Mouse (Mus musculus) CD4-positive, CD25-positive, alpha-beta regulatory T cell, adult 2 months (primary cell): ENCODE results near the gene Ttn.
A peak's percentile ranks its signal among the peaks of the same experiment; 100 is the strongest.

Experiments used
- DNase-seq: peaks from one replicate; pipeline ENCODE4 v3.0.0-alpha.2; 2012; ENCODE audit warnings: low read depth, low spot score

Gene Ttn

GRCm38 (mm10) chr2:76843162-76843561 is 139.2 kb downstream of the Ttn start:
- peak; percentile 12 for DNase-seq

DNA sequence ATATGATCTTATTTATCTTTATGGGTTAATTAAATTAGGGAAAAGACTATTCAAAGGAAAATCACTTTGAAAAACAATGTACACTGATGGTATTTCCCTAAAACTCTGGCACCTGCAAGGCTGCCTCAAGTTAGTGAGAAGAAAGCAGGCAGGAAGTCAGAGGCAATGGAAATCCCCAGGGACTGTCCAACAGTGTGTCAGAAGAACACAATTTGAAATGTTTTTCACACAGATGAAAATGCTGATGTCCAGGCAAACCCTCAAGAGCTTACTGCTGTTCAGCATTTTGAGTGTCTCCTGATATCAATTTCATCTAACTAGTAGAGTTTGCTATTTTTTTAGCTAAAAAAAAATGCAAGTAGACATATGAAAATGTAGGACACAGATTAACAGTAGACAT is 161.9 kb downstream of the Ttn start:
- peak; percentile 65 for DNase-seq

- DNase-seq, result no peak
Measured at GRCm38 (mm10) chr2:76817796-76818195, 164.6 kb downstream of the Ttn start.

DNA sequence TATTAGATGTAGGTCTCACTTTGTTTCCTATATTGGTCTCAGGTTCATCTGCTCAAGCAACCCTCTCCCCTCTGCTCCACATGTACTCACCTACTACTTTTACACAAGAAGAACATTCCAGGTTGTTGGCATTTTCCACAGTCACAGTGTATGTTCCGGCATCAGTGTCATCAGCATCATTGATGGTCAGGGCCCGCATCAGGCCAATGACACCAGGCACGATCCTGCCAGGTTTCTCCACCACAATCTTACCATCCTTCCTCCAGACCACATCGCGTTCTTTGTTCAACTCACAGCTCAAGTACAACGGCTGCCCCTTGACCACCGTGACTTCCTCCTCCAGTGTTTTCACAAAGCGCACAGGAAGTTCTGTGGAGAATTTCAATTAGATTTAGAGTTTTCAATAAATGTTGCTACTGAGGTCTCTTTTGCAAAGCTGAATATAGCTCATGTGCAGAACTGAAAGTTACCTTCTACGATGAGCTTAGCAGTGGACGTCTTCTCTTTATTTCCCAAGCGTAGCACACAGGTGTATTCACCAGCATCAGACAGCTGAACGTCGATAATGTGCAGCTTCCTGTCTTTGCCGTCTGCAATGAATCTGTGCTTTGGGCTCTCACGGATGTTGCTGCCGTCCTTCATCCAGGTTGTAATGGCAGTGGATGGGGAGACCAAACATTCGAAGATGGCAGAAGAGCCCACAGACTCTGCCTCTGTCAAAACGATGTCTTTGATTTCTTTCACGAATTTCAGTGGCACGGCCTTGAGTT is 168.1 kb downstream of the Ttn start:
- DNase-seq, result peak; percentile 26

DNA sequence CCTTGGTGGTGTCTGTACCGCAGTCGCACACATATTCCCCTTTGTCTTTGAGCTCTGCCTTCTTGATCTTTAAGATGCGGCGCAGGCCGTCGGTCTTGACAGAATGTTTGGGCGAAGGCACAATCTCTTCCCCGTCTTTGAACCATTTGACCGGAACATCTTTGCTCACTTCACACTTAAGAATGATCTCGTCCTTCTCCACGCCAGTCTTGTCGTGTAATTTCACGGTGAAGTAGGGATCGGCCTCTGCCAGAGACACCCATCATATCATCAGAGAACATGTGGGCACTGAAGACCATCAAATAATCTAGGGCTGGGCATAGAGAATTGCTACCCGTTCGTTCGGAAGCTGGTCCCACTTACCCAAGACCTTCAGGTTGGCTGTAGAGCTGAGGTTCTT is 171.2 kb downstream of the Ttn start:
- no peak for DNase-seq

DNA sequence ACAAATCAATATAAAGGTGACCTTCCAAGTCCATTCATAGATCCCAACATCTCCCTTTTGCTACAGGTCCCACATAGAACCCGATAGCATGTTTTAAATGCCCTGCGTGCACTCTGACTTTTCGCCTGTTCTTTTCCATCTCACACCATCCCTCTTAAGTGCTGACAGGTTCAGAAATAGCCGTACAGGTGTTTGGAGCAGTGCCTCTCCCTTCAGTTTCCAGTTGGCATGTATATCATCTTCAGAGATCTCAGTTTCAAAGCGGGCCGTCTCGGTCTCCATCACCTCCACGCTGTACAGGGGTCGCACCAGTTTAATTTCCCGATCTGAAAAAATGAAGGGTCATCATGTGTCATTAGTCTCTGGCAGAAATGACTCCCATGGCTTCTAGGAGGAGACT is 174.0 kb downstream of the Ttn start:
- DNase-seq, result no peak

DNA sequence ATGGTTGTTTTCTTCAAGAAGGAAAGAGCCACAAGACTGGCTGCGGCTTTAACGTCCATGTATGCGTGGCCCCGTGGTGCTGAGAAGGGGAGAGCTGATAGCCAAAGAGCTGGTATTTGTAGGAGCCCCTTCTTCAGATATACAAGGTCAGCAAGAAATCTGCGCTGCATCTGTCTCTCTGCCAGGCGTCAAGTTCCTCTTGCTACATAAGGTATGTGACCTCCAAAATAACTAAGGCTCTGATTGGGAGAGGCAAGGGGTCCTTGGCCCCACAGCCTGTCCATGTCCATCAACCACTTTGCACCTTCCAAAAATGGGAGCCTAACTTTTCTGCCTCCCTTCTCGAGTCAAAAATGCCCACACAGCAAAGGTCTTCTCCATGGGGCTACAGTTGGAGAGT is 175.1 kb downstream of the Ttn start:
- DNase-seq, result no peak

DNA sequence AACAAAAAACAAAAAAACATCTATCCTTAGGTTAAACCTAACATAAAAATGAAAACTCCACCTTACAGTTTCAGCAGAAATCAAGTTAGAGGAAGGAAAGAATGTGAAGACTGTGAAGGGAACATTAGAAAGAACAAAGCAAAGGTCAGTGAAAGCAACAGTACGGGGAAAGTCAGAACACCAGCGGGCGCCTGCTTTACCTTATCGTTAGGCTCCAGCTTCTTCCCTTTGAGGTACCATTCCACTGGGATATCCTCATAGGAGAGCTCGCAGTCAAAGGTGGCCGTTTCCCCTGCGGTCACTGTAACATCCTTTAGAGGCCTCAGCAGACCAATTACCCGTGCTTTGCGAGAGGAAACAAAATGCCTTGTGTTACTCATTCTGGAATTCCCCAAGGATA is 175.5 kb downstream of the Ttn start:
- DNase-seq, result no peak

- no peak for DNase-seq
Measured at GRCm38 (mm10) chr2:76806376-76806775, 176.0 kb downstream of the Ttn start.

DNA sequence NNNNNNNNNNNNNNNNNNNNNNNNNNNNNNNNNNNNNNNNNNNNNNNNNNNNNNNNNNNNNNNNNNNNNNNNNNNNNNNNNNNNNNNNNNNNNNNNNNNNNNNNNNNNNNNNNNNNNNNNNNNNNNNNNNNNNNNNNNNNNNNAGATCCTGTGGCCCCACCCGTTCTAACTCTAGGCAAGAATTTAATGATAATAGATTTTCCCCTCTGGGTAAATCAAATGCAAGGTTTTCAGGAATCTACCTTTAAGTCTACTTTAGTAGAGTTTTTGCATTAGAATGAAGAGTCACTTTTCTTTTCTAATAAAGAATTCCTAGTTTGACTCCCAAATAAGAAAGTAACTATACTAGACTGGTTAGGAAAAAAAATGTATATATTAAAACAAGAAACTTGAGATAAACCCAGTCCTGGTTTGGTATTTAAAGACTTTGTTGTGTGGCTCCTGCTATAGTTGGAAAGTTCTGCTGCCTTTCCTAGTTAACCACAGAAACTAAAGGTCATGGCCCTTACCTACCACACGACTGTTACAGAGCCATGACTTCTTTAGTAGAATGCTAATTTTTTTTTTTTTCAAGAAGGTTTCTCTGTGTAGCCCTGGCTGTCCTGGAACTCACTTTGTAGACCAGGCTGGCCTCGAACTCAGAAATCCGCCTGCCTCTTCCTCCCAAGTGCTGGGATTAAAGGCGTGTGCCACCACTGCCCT is 177.0 kb downstream of the Ttn start:
- no peak for DNase-seq

DNA sequence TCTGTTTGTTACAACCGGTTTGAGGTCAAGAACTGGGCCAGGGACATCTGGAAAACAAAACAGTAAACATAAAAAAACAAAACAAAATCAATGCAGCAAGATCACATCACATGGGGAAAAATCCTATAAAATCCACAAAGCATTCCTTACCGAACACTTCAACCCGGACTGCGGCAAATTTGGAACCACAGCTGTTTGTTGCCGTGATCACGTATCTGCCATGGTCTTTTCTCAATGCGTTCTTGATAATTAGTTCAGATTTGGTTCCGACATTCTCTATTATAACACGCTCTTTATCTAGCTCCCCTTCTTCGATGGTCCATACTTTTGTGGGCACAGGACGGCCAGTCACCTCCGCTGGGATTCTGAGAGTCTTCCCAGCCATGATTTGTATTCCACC is 198.2 kb downstream of the Ttn start:
- DNase-seq, result no peak

- no peak for DNase-seq
Measured at GRCm38 (mm10) chr2:76780792-76781191, 201.6 kb downstream of the Ttn start.

- no peak for DNase-seq
Measured at GRCm38 (mm10) chr2:76769831-76770230, 212.5 kb downstream of the Ttn start.

GRCm38 (mm10) chr2:76767231-76767630 is 215.1 kb downstream of the Ttn start:
- DNase-seq, result no peak

DNA sequence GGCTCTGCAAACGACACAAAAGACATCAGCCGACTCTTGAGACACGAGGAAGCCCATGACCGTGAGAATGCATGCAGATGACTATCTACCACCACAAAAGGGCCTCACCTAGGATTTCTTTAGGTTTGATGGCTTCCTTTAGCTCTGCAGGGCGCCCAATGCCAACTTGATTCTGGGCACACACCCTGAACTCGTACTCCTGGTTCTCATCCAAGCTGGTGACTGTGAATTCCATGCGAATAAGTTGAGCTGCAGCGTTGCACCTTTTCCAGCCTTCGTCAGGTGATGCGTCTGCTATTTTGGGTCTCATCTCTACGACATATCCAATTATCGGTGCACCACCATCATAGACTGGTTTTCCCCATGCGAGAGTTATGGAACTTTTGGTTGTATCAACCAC is 217.8 kb downstream of the Ttn start:
- no peak for DNase-seq

GRCm38 (mm10) chr2:76762154-76762553 is 220.2 kb downstream of the Ttn start:
- DNase-seq, result no peak

- no peak for DNase-seq
Measured at GRCm38 (mm10) chr2:76756461-76756860, 225.9 kb downstream of the Ttn start.

GRCm38 (mm10) chr2:76751993-76752392 is 230.4 kb downstream of the Ttn start:
- DNase-seq, result no peak

GRCm38 (mm10) chr2:76749341-76750110 is 232.8 kb downstream of the Ttn start:
- no peak for DNase-seq

DNA sequence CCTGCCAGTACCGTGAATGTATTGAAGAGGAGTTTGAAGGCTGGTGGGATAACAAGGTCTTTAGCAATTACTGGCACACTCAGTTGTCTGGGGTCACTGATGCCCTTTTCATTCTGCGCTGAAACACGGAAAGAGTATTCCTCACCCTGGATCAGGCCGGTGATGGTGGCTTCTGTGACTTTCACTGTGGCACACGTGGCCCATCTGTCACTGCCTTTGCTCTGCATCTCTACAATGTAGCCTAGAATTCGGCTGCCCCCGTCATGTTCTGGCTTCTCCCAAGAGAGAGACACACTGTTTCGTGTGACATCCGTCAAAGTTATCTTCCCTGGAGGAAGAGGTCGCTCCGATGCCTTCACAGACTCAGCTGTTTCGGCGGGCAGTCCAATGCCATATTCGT is 233.7 kb downstream of the Ttn start:
- DNase-seq, result no peak

DNA sequence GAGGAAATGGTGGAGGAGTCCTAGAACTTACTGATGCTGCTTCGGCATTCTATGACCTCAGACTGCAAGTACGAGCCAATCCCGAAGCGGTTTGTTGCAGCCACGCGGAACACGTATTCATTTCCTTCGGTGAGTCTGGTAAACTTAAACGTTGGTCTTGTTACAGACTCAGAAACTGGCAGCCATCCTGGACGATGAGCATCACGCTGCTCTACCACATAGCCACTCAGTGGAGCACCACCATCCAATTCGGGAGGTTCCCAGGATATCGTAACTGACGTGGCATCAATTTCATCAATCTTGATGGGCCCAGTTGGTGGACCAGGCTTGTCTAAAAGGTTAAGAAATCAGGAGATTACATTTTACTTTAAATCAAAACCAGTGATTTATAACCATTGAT is 262.7 kb downstream of the Ttn start:
- no peak for DNase-seq

DNA sequence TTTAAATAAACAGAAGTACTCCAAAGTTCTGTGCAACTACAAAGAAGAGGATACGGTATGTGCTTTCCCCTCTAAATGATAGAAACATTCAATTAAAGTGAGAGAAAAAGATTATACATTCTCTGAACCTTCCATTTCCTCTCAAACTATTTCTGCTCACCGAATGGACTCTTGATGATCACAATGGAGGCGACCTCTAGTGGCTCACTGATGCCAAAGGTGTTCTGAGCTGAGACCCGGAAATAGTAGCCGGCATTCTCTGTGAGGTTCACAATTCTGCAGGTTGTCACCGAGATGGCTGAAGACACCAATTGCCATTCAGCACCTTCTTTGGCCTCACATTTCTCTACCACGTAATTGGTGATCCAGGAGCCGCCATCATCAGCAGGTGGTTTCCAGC is 267.4 kb downstream of the Ttn start:
- peak; percentile 14 for DNase-seq

DNA sequence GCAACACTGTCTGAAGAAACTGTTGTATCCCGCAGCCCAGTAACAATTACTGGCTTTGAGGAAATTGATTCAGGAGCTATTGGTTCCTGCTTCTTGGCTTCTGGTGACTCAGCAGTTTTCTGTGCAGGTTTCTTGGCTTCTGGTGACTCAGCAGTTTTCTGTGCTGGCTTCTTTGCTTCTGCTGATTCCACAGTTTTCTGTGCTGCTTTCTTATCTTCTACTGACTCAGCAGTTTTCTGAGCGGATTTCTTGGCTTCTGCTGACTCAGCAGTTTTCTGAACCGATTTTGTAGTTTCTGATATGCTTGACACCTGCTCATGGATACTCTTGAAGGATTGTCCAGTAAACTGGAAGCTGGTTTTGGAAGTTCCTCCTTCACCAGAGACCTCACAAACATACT is 273.8 kb downstream of the Ttn start:
- DNase-seq, result no peak
